Mouse (Mus musculus) forebrain, embryonic 10.5 days (tissue): ENCODE data around the gene Higd1c. TPM values are rescaled to one million over a fixed set of nuclear protein-coding genes. Genes with fewer than 3 reads are reported as not detected.
"Not testable (repeated sequence)": the region's sequence is repeated elsewhere in the genome, so short reads cannot be mapped to it uniquely, and the experiment has no call there.

Experiments used
- DNase-seq: peaks from one replicate; pipeline ENCODE4 v3.0.0-alpha.2; 2017; ENCODE audit warnings: low spot score; ENCODE audit errors: extremely low spot score
- H3K27ac ChIP-seq: fragments of 300-500 bp; sonication (generic); 2 replicates; pipeline ENCODE4 v1.5.1; 2016; ENCODE audit warnings: mild to moderate bottlenecking
- H3K27me3 ChIP-seq: fragments of 300-500 bp; sonication (generic); 2 replicates; pipeline ENCODE4 v1.6.1; 2016; ENCODE audit warnings: mild to moderate bottlenecking; ENCODE audit not compliant: poor library complexity, severe bottlenecking
- H3K36me3 ChIP-seq: fragments of 300-500 bp; sonication (generic); replicated peaks from 2 replicates; pipeline ENCODE4 v1.6.1; 2016; ENCODE audit warnings: mild to moderate bottlenecking, moderate library complexity
- H3K4me1 ChIP-seq: fragments of 300-500 bp; sonication (generic); 2 replicates; pipeline ENCODE4 v1.6.1; 2016
- H3K4me3 ChIP-seq: fragments of 300-500 bp; sonication (generic); 2 replicates; pipeline ENCODE4 v1.5.1; 2016; ENCODE audit warnings: mild to moderate bottlenecking, moderate library complexity
- H3K9me3 ChIP-seq: fragments of 300-500 bp; sonication (generic); 2 replicates; pipeline ENCODE4 v1.6.1; 2016; ENCODE audit warnings: mild to moderate bottlenecking, moderate library complexity
- WGBS: fragments of 180-500 bp; shearing (Covaris S2); methylation state at CpG from one replicate; pipeline ENCODE4 v1.1.7; 2016; 5-methylcytosine and 5-hydroxymethylcytosine counted together
- polyA plus RNA-seq: library from polyadenylated mRNA; unstranded; fragments of >200 nt; fragmentation: Nextera tagmentation; extraction: Ambion mirVana; gene quantifications from 2 replicates; pipeline ENCODE4 v1.2.1, GENCODE M21; 2016

Higd1c gene
- polyA plus RNA-seq: not detected in 2 replicates

- Histone ChIP-seq H3K27me3 (no peaks in the 10 kb centered on the region), H3K36me3 (no peaks in the 10 kb centered on the region), H3K4me1 (0 out of 2 replicates have a peak, but pooled peaks cover 3% of the 10 kb centered on the region), H3K4me3 (no peak within 1 kb of the TSS), H3K9me3 (peaks cover 4% of the 10 kb centered on the region; the same call in 1 of the 2 replicates), H3K27ac (no peak within 1 kb of the TSS)
- WGBS: 87% methylated on average over 7 of the region's 7 CpGs
- no peak for DNase-seq
Observed at GRCm38 (mm10) chr15:100364242-100364641, at the start of gene Higd1c. TSS of gene Higd1c (plus strand) at chr15:100364542.

DNA sequence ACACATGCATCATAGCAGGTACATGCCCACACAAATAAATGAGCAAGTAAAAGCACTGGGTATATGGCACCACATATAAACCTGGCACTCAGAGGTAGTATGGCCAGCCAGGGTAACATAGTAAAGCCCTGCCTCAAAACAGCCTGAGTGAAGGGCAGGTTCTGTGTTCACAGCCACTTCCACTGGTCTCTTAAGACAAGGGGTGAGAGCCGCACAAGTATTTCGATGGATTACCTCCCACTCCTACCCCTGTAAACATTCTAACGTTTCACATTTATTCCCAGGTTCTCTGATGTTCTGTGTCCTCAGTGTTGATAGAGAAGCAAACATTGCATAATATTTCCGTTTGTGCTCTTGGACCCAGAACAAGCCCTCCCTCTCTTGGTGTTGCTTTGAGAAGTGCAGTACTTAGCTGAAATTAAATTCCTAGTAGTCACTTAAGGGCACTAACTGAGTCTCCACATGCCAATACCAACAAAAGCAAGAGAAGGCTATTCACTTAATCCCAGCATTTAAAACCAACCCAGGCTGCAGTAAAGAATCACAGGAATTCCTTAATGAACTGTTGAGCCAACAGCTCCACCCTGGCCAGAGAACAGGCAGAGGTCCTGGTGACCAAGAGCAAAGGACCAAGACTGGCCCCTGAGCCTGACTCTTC lies 46.2 kb upstream of the Higd1c start:
- not testable (repeated sequence) for H3K9me3 ChIP-seq, DNase-seq, H3K4me3 ChIP-seq, H3K4me1 ChIP-seq, H3K27ac ChIP-seq, H3K27me3 ChIP-seq
- 72% methylated on average over 4 of the region's 4 CpGs for WGBS
- H3K36me3 ChIP-seq: peaks cover 11% of the 10 kb centered on the region

- Histone ChIP-seq H3K36me3 (peaks cover 2% of the 10 kb centered on the region), H3K27ac (no peak overlapping the region), H3K9me3 (no peaks in the 10 kb centered on the region), H3K4me1 (peaks cover 7% of the 10 kb centered on the region), H3K4me3 (no peak overlapping the region), H3K27me3 (no peaks in the 10 kb centered on the region)
- no peak for DNase-seq
- 68% methylated on average over 1 of the region's 1 CpGs for WGBS
Observed at GRCm38 (mm10) chr15:100319884-100320283, 44.5 kb upstream of the Higd1c start.

DNA sequence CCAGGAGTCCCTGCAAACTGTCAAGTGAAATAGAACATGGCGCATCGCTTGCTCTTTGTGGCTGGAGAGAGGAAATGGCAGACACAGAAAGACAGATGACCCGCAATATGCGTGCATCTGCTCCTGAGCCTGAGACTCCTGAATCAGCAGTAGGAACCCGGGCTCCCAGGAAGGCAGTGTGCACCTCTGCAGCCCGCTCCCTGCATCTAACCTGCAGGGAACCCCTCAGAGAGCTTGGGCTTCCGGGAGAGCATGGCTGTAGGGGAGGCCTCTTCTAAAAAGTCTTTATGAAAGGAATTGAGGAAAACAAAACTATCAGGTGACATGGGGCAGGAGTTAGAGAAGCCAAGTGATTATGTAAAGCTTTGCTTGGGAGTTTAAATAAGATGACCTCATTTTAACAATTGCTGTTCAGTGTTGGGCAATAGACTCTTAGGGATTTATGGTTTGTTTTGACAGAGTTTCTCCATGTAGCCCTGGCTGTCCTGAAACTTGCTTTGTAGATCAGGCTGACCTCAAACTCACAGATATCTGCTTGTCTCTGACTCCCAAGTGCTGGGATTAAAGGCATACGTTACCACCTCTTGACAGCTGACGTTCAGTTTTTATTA lies 43.9 kb upstream of the Higd1c start:
- Histone ChIP-seq H3K27ac (no peak overlapping the region), H3K4me1 (peaks cover 7% of the 10 kb centered on the region), H3K36me3 (no peaks in the 10 kb centered on the region), H3K9me3 (no peaks in the 10 kb centered on the region), H3K4me3 (no peak overlapping the region), H3K27me3 (no peaks in the 10 kb centered on the region)
- 85% methylated on average over 9 of the region's 9 CpGs for WGBS
- DNase-seq: no peak

GRCm38 (mm10) chr15:100321134-100321533 lies 43.2 kb upstream of the Higd1c start:
- H3K4me3 ChIP-seq: no peak overlapping the region
- no peak overlapping the region for H3K27ac ChIP-seq
- peaks cover 7% of the 10 kb centered on the region for H3K4me1 ChIP-seq
- no peak for DNase-seq
- no peaks in the 10 kb centered on the region for H3K9me3 ChIP-seq
- 68% methylated on average over 5 of the region's 5 CpGs for WGBS
- no peaks in the 10 kb centered on the region for H3K27me3 ChIP-seq
- no peaks in the 10 kb centered on the region for H3K36me3 ChIP-seq

- Histone ChIP-seq H3K4me3 (no peak overlapping the region), H3K4me1 (no peaks in the 10 kb centered on the region), H3K9me3 (no peaks in the 10 kb centered on the region), H3K27me3 (no peaks in the 10 kb centered on the region), H3K27ac (no peak overlapping the region), H3K36me3 (no peaks in the 10 kb centered on the region)
- 78% methylated on average over 12 of the region's 12 CpGs for WGBS
- DNase-seq: no peak
Observed at GRCm38 (mm10) chr15:100324021-100324591, 40.2 kb upstream of the Higd1c start.

- H3K27ac ChIP-seq: no peak overlapping the region
- no peaks in the 10 kb centered on the region for H3K4me1 ChIP-seq
- WGBS: 92% methylated on average over 3 of the region's 3 CpGs
- no peak overlapping the region for H3K4me3 ChIP-seq
- no peaks in the 10 kb centered on the region for H3K27me3 ChIP-seq
- no peaks in the 10 kb centered on the region for H3K36me3 ChIP-seq
- no peaks in the 10 kb centered on the region for H3K9me3 ChIP-seq
- DNase-seq: no peak
Observed at GRCm38 (mm10) chr15:100325235-100325634, 39.1 kb upstream of the Higd1c start.

GRCm38 (mm10) chr15:100328089-100328488 lies 36.3 kb upstream of the Higd1c start:
- H3K36me3 ChIP-seq, H3K4me1 ChIP-seq, DNase-seq, H3K9me3 ChIP-seq, H3K27ac ChIP-seq, H3K4me3 ChIP-seq, H3K27me3 ChIP-seq: not testable (repeated sequence)
- WGBS: 66% methylated on average over 4 of the region's 4 CpGs

DNA sequence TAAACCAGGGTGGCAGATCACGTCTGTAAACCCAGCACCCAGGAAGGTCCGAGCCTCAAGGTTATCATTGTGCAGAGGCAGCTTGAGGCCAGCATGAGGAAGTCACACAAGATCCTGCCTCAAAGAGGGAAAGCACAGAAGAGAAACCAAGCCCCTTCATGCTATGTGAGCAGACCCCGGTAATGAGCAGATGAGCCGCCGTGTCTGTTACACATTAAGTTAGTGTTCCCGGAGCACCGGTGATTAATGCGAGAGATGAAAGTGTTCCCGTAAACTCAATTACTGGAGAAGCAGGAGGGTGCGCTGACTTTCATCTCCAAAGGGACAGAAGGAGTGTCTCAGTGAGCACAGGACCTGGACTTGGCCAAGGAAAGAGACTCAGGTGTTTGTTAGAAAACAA lies 35.0 kb upstream of the Higd1c start:
- H3K27me3 ChIP-seq, DNase-seq, H3K36me3 ChIP-seq, H3K9me3 ChIP-seq, H3K4me3 ChIP-seq, H3K4me1 ChIP-seq, H3K27ac ChIP-seq: not testable (repeated sequence)
- WGBS: 78% methylated on average over 10 of the region's 10 CpGs

- no peaks in the 10 kb centered on the region for H3K27me3 ChIP-seq
- H3K27ac ChIP-seq: no peak overlapping the region
- 90% methylated on average over 7 of the region's 7 CpGs for WGBS
- H3K4me1 ChIP-seq: no peaks in the 10 kb centered on the region
- DNase-seq: no peak
- no peaks in the 10 kb centered on the region for H3K36me3 ChIP-seq
- no peak overlapping the region for H3K4me3 ChIP-seq
- no peaks in the 10 kb centered on the region for H3K9me3 ChIP-seq
Observed at GRCm38 (mm10) chr15:100330739-100331138, 33.6 kb upstream of the Higd1c start.

DNA sequence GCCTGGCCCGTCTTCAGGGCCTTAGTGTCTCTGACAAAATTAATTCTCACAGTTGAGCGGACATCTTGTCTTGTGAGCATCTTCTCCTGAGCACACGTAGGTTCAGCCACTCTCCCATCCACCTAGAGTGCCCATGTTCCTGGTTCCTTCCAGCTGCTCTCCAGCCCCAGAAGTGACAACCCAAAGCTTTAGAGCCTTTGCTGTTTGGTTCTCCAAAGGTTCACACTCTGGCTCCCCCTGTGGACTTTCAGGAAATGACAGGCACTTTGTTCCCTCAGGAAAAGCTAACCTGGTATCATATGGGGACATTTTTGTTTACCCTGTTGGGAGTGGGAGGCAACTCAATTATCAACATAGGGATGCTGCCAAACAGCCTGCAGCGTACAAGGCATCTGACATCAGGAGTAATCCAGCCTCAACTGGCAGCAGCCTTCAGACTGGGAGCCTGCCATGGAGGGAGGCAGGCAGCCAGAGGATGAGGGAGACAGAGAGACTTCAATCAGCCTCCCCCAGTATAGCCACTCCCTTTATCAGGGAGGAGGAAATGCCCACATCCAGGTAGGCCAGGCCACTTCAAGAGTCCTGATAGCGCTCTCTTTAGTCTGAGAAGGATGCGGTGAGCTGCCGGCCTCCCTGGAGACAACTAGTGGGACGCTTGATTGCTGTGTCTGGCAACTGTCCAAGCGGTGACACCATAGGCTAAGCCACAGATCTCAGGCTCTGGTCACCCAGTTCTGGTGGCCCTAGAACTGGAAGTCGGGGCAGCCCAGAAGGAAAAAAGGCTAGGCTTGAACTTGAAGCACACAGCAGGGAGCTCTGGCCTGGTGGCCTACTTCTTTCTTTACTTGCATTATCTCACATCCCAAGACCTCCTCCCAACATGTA lies 32.0 kb upstream of the Higd1c start:
- WGBS: 50% methylated on average over 3 of the region's 10 CpGs

GRCm38 (mm10) chr15:100334629-100335028 lies 29.7 kb upstream of the Higd1c start, which contains the start of gene Mettl7a3:
TSS of gene Mettl7a3 (plus strand) at chr15:100334929.
- Histone ChIP-seq H3K4me3 (no peak within 1 kb of the TSS), H3K4me1 (no peaks in the 10 kb centered on the region), H3K27me3 (no peaks in the 10 kb centered on the region), H3K27ac (no peak within 1 kb of the TSS), H3K36me3 (no peaks in the 10 kb centered on the region), H3K9me3 (no peaks in the 10 kb centered on the region)
- WGBS: 92% methylated on average over 10 of the region's 10 CpGs
- no peak for DNase-seq

More for the DNA sequence above, 32.0 kb upstream of the Higd1c start:
- not testable (repeated sequence) for DNase-seq, H3K4me3 ChIP-seq, H3K4me1 ChIP-seq, H3K27me3 ChIP-seq, H3K9me3 ChIP-seq, H3K27ac ChIP-seq, H3K36me3 ChIP-seq
